Mouse (Mus musculus): Measurements from ENCODE around the gene Gmppb. TPM values are rescaled to one million over a fixed set of nuclear protein-coding genes. Genes with fewer than 3 reads are reported as not detected.

Gmppb gene
- polyA plus RNA-seq, 1 experiment from 2014 or later, result 105 TPM

Small RNAs within 50 kb of the gene (microRNA-seq; reads per million reads assigned to microRNA genes)
- gene Mir7088, result not detected

Other genes with a start within 250 kb of the Gmppb start
- 48.6 and 55.4 TPM in 2 replicates for gene Rbm6, start 176.0 kb upstream of the Gmppb start, polyA plus RNA-seq (2015; fragmentation: Nextera tagmentation; extraction: Ambion mirVana)
- gene Mon1a, start 161.1 kb upstream of the Gmppb start, polyA plus RNA-seq (2015; fragmentation: Nextera tagmentation; extraction: Ambion mirVana), result 22.5 and 23.8 TPM in 2 replicates
- 13.3 and 16.9 TPM in 2 replicates for gene Mst1r, start 142.4 kb upstream of the Gmppb start, polyA plus RNA-seq (2015; fragmentation: Nextera tagmentation; extraction: Ambion mirVana)
- gene Actl11, start 120.8 kb upstream of the Gmppb start, polyA plus RNA-seq (2015; fragmentation: Nextera tagmentation; extraction: Ambion mirVana), result not detected in 2 replicates
- gene Camkv, start 113.6 kb upstream of the Gmppb start, polyA plus RNA-seq (2015; fragmentation: Nextera tagmentation; extraction: Ambion mirVana), result 1.3 and 1.7 TPM in 2 replicates
- gene Traip, start 99.1 kb upstream of the Gmppb start, polyA plus RNA-seq (2015; fragmentation: Nextera tagmentation; extraction: Ambion mirVana), result 12.4 and 17.0 TPM in 2 replicates
- 32.8 and 35.5 TPM in 2 replicates for gene Uba7, start 73.7 kb upstream of the Gmppb start, polyA plus RNA-seq (2015; fragmentation: Nextera tagmentation; extraction: Ambion mirVana)
- gene Gm20661, start 66.2 kb upstream of the Gmppb start, polyA plus RNA-seq (2015; fragmentation: Nextera tagmentation; extraction: Ambion mirVana), result 4.5 and 5.0 TPM in 2 replicates
- 34.0 and 35.8 TPM in 2 replicates for gene Inka1, start 63.4 kb upstream of the Gmppb start, polyA plus RNA-seq (2015; fragmentation: Nextera tagmentation; extraction: Ambion mirVana)
- 9.0 and 9.6 TPM in 2 replicates for gene Cdhr4, start 56.7 kb upstream of the Gmppb start, polyA plus RNA-seq (2015; fragmentation: Nextera tagmentation; extraction: Ambion mirVana)
- gene Gm20662, start 52.9 kb upstream of the Gmppb start, polyA plus RNA-seq (2015; fragmentation: Nextera tagmentation; extraction: Ambion mirVana), result 0.07 and 0.54 TPM in 2 replicates
- 37.1 and 40.5 TPM in 2 replicates for gene Ip6k1, start 46.7 kb upstream of the Gmppb start, polyA plus RNA-seq (2015; fragmentation: Nextera tagmentation; extraction: Ambion mirVana)
- gene Amigo3, start 3.9 kb downstream of the Gmppb start, polyA plus RNA-seq (2015; fragmentation: Nextera tagmentation; extraction: Ambion mirVana), result 3.2 and 4.2 TPM in 2 replicates
- gene Mst1, start 31.2 kb downstream of the Gmppb start, polyA plus RNA-seq (2015; fragmentation: Nextera tagmentation; extraction: Ambion mirVana), result 1.8 and 2.0 TPM in 2 replicates
- 20.3 and 22.3 TPM in 2 replicates for gene Rnf123, start 34.1 kb downstream of the Gmppb start, polyA plus RNA-seq (2015; fragmentation: Nextera tagmentation; extraction: Ambion mirVana)
- gene Apeh, start 45.4 kb downstream of the Gmppb start, polyA plus RNA-seq (2015; fragmentation: Nextera tagmentation; extraction: Ambion mirVana), result 105 and 109 TPM in 2 replicates
- 5.4 TPM in 2 replicates for gene Bsn, start 141.1 kb downstream of the Gmppb start, polyA plus RNA-seq (2015; fragmentation: Nextera tagmentation; extraction: Ambion mirVana)
- gene Dag1, start 214.7 kb downstream of the Gmppb start, polyA plus RNA-seq (2015; fragmentation: Nextera tagmentation; extraction: Ambion mirVana), result 67.9 and 76.8 TPM in 2 replicates
- gene Nicn1, start 241.2 kb downstream of the Gmppb start, polyA plus RNA-seq (2015; fragmentation: Nextera tagmentation; extraction: Ambion mirVana), result 24.6 and 29.1 TPM in 2 replicates
- gene Amt, start 247.6 kb downstream of the Gmppb start, polyA plus RNA-seq (2015; fragmentation: Nextera tagmentation; extraction: Ambion mirVana), result 15.5 TPM in 2 replicates

Data from intestine, embryonic 16.5 days (tissue).